Mouse (Mus musculus): ENCODE measurements around the gene Cerk.
"Not testable (repeated sequence)": the region's sequence is repeated elsewhere in the genome, so short reads cannot be mapped to it uniquely, and the experiment has no call there.

Cerk gene

GRCm38 (mm10) chr15:86206385-86206784 lies 20.4 kb upstream of the Cerk start:
- DNase-seq (ENCODE audit: low spot score), result no peak

- DNase-seq (ENCODE audit: low spot score), result peak; percentile 62
Measured at GRCm38 (mm10) chr15:86205300-86205699, 19.4 kb upstream of the Cerk start.

GRCm38 (mm10) chr15:86203942-86204561 lies 18.1 kb upstream of the Cerk start:
- DNase-seq (ENCODE audit: low spot score), result no peak

- DNase-seq (ENCODE audit: low spot score), result no peak
Measured at GRCm38 (mm10) chr15:86203292-86203793, 17.4 kb upstream of the Cerk start.

- no peak for DNase-seq (ENCODE audit: low spot score)
Measured at GRCm38 (mm10) chr15:86202640-86203039, 16.7 kb upstream of the Cerk start.

GRCm38 (mm10) chr15:86201696-86202330 lies 15.9 kb upstream of the Cerk start:
- DNase-seq (ENCODE audit: low spot score), result peak; percentile 47

- no peak for DNase-seq (ENCODE audit: low spot score)
Measured at GRCm38 (mm10) chr15:86201095-86201494, 15.2 kb upstream of the Cerk start.

GRCm38 (mm10) chr15:86200169-86200568 lies 14.2 kb upstream of the Cerk start:
- no peak for DNase-seq (ENCODE audit: low spot score)

GRCm38 (mm10) chr15:86199482-86199881 lies 13.5 kb upstream of the Cerk start:
- DNase-seq (ENCODE audit: low spot score), result no peak

- peak; percentile 45 for DNase-seq (ENCODE audit: low spot score)
Measured at GRCm38 (mm10) chr15:86199052-86199451, 13.1 kb upstream of the Cerk start.

- not testable (repeated sequence) for DNase-seq (ENCODE audit: low spot score)
Measured at GRCm38 (mm10) chr15:86194676-86195453, 8.9 kb upstream of the Cerk start.

- no peak for DNase-seq (ENCODE audit: low spot score)
Measured at GRCm38 (mm10) chr15:86191933-86192332, 6.0 kb upstream of the Cerk start.

GRCm38 (mm10) chr15:86191505-86191904 lies 5.6 kb upstream of the Cerk start:
- no peak for DNase-seq (ENCODE audit: low spot score)

GRCm38 (mm10) chr15:86190387-86190786 lies 4.4 kb upstream of the Cerk start:
- no peak for DNase-seq (ENCODE audit: low spot score)

- DNase-seq (ENCODE audit: low spot score), result peak; percentile 79
Measured at GRCm38 (mm10) chr15:86188746-86189470, 3.0 kb upstream of the Cerk start.

- DNase-seq (ENCODE audit: low spot score), result peak; percentile 68
Measured at GRCm38 (mm10) chr15:86188186-86188585, 2.2 kb upstream of the Cerk start.

GRCm38 (mm10) chr15:86186686-86187085 lies 745 bp upstream of the Cerk start:
- no peak for DNase-seq (ENCODE audit: low spot score)

GRCm38 (mm10) chr15:86184851-86185688 lies 871 bp downstream of the Cerk start:
- DNase-seq (ENCODE audit: low spot score), result peak; percentile 57

GRCm38 (mm10) chr15:86184071-86184470 lies 1.9 kb downstream of the Cerk start:
- DNase-seq (ENCODE audit: low spot score), result no peak

- no peak for DNase-seq (ENCODE audit: low spot score)
Measured at GRCm38 (mm10) chr15:86183484-86183883, 2.5 kb downstream of the Cerk start.

GRCm38 (mm10) chr15:86182646-86183045 lies 3.3 kb downstream of the Cerk start:
- DNase-seq (ENCODE audit: low spot score), result no peak

All from retina, embryonic 14.5 days (tissue).